Mouse (Mus musculus): ENCODE data around the gene Gm49396. TPM values are rescaled to one million over a fixed set of nuclear protein-coding genes. Genes with fewer than 3 reads are reported as not detected.

Gm49396 gene
- polyA plus RNA-seq, 1 experiment from 2014 or later, result 9.2 TPM

DNA sequence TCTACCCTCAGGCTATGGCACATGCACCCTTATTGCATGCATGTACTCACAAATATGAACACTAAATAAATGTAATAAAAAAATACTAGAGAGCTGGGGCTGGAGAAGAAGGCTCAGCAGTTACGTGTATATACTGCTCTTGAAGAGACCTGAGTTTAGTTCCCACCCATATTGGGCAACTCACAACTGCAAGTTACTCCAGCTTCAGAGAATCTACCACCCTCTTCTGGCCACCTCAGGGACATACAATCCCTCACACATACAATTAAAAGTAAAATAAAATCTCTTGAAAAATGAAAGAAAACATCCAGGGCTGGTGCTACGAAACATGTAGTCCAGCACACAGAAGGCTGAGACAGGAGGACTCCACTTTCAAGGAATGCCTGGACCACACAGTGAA is 51.3 kb downstream of the Gm49396 start:
- Histone ChIP-seq H3K27ac (ENCODE audit: low read length) (no peak overlapping the region), H3K4me3 (ENCODE audit: low read length) (no peak overlapping the region), H3K27me3 (replicated peaks; ENCODE audit: control insufficient read depth, insufficient read depth, low read length) (no peaks in the 10 kb centered on the region), H3K9me3 (ENCODE audit: control insufficient read depth, low read length) (no peaks in the 10 kb centered on the region), H3K4me2 (ENCODE audit: low read depth, low read length) (no peak overlapping the region), H3K4me1 (ENCODE audit: control insufficient read depth, insufficient read depth, low read length) (peaks cover 8% of the 10 kb centered on the region), H3K36me3 (ENCODE audit: control insufficient read depth, insufficient read depth, low read length) (peaks cover 19% of the 10 kb centered on the region), H3K9ac (ENCODE audit: low read depth, low read length) (no peak overlapping the region)
- ATAC-seq, result no peak
- WGBS, result 79% methylated on average over 2 of the region's 2 CpGs

DNA sequence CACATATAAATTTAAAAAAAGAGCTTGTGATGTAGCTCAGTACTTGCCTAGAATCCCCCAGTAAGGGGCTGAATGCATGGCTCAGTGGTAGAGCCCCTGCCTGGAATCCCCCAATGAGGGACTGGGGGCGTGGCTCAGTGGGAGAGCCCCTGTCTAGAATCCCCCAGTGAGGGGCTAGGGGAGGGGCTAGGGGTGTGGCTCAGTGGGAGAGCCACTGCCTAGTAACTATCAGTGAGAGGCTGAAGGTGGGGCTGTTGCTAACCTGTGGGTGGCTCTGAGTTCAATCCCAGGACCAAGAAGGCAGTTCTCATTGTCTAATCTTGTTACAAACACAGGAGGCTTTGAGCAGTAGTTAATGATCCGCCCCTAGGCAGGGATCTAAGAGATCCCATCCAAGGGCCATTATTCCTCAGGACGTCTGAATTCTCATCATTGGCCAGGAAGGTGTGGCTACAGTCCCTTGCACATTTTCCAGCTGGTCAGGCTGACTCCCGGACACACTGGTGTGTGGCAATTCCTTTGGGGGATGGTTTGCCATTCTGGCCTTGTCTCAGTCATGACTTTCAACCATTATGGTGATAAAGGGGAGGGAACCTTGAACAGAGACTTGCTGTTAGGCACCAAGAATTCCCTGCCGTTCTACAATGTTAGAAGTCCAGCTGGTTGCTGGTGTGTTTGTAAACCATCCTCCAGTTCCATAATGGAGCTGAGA is 52.1 kb downstream of the Gm49396 start:
- ATAC-seq, result no peak
- Histone ChIP-seq H3K4me3 (ENCODE audit: low read length) (no peak overlapping the region), H3K27me3 (replicated peaks; ENCODE audit: control insufficient read depth, insufficient read depth, low read length) (no peaks in the 10 kb centered on the region), H3K4me2 (ENCODE audit: low read depth, low read length) (no peak overlapping the region), H3K9ac (ENCODE audit: low read depth, low read length) (no peak overlapping the region), H3K4me1 (ENCODE audit: control insufficient read depth, insufficient read depth, low read length) (peaks cover 8% of the 10 kb centered on the region), H3K36me3 (ENCODE audit: control insufficient read depth, insufficient read depth, low read length) (peaks cover 22% of the 10 kb centered on the region), H3K27ac (ENCODE audit: low read length) (no peak overlapping the region), H3K9me3 (ENCODE audit: control insufficient read depth, low read length) (no peaks in the 10 kb centered on the region)
- WGBS, result 45% methylated on average over 5 of the region's 5 CpGs

Small RNA genes lying within 50 kb of the gene (microRNA-seq; reads per million reads assigned to microRNA genes)
- not detected for gene Gm38670
- gene Mir3569, result not detected

Other genes starting within 250 kb of the Gm49396 start
- gene Syne4, start 248.5 kb upstream of the Gm49396 start, polyA plus RNA-seq (2015; fragmentation: Nextera tagmentation; extraction: Ambion mirVana), result 58.9 and 59.7 TPM in 2 replicates
- gene E130208F15Rik, start 241.6 kb upstream of the Gm49396 start, polyA plus RNA-seq (2015; fragmentation: Nextera tagmentation; extraction: Ambion mirVana), result 0.61 and 2.8 TPM in 2 replicates
- gene Sdhaf1, start 239.4 kb upstream of the Gm49396 start, polyA plus RNA-seq (2015; fragmentation: Nextera tagmentation; extraction: Ambion mirVana), result 13.8 and 14.3 TPM in 2 replicates
- gene Lrfn3, start 200.6 kb upstream of the Gm49396 start, polyA plus RNA-seq (2015; fragmentation: Nextera tagmentation; extraction: Ambion mirVana), result 2.5 and 3.0 TPM in 2 replicates
- gene Tyrobp, start 149.6 kb upstream of the Gm49396 start, polyA plus RNA-seq (2015; fragmentation: Nextera tagmentation; extraction: Ambion mirVana), result 55.2 and 59.9 TPM in 2 replicates
- gene Hcst, start 143.5 kb upstream of the Gm49396 start, polyA plus RNA-seq (2015; fragmentation: Nextera tagmentation; extraction: Ambion mirVana), result 2.4 and 3.1 TPM in 2 replicates
- 2.6 TPM in 2 replicates for gene Nfkbid, start 141.6 kb upstream of the Gm49396 start, polyA plus RNA-seq (2015; fragmentation: Nextera tagmentation; extraction: Ambion mirVana)
- 32.4 and 33.3 TPM in 2 replicates for gene Aplp1, start 117.8 kb upstream of the Gm49396 start, polyA plus RNA-seq (2015; fragmentation: Nextera tagmentation; extraction: Ambion mirVana)
- gene Kirrel2, start 105.7 kb upstream of the Gm49396 start, polyA plus RNA-seq (2015; fragmentation: Nextera tagmentation; extraction: Ambion mirVana), result 1.0 and 1.1 TPM in 2 replicates
- gene Nphs1, start 105.0 kb upstream of the Gm49396 start, polyA plus RNA-seq (2015; fragmentation: Nextera tagmentation; extraction: Ambion mirVana), result 0.94 and 1.8 TPM in 2 replicates
- gene Prodh2, start 69.7 kb upstream of the Gm49396 start, polyA plus RNA-seq (2015; fragmentation: Nextera tagmentation; extraction: Ambion mirVana), result 9.9 and 13.0 TPM in 2 replicates
- 5.6 and 6.4 TPM in 2 replicates for gene Arhgap33, start 28.3 kb upstream of the Gm49396 start, polyA plus RNA-seq (2015; fragmentation: Nextera tagmentation; extraction: Ambion mirVana)
- 48.4 and 53.8 TPM in 2 replicates for gene Hspb6, start 11.2 kb upstream of the Gm49396 start, polyA plus RNA-seq (2015; fragmentation: Nextera tagmentation; extraction: Ambion mirVana)
- gene Proser3, start 11.0 kb upstream of the Gm49396 start, polyA plus RNA-seq (2015; fragmentation: Nextera tagmentation; extraction: Ambion mirVana), result 6.3 and 7.6 TPM in 2 replicates
- gene Lin37, start 3.5 kb upstream of the Gm49396 start, polyA plus RNA-seq (2015; fragmentation: Nextera tagmentation; extraction: Ambion mirVana), result 44.5 and 50.0 TPM in 2 replicates
- gene U2af1l4, start within 50 bp of the Gm49396 start, polyA plus RNA-seq (2015; fragmentation: Nextera tagmentation; extraction: Ambion mirVana), result 71.2 and 73.8 TPM in 2 replicates
- gene Psenen, start 283 bp downstream of the Gm49396 start, polyA plus RNA-seq (2015; fragmentation: Nextera tagmentation; extraction: Ambion mirVana), result 158 and 168 TPM in 2 replicates
- 3.7 and 5.4 TPM in 2 replicates for gene Igflr1, start 2.1 kb downstream of the Gm49396 start, polyA plus RNA-seq (2015; fragmentation: Nextera tagmentation; extraction: Ambion mirVana)
- 6.8 and 7.1 TPM in 2 replicates for gene Kmt2b, start 25.4 kb downstream of the Gm49396 start, polyA plus RNA-seq (2015; fragmentation: Nextera tagmentation; extraction: Ambion mirVana)
- gene Zbtb32, start 35.6 kb downstream of the Gm49396 start, polyA plus RNA-seq (2015; fragmentation: Nextera tagmentation; extraction: Ambion mirVana), result 1.2 and 1.9 TPM in 2 replicates
- gene Upk1a, start 49.5 kb downstream of the Gm49396 start, polyA plus RNA-seq (2015; fragmentation: Nextera tagmentation; extraction: Ambion mirVana), result 5.9 and 7.3 TPM in 2 replicates
- 1,335 and 1,344 TPM in 2 replicates for gene Cox6b1, start 62.8 kb downstream of the Gm49396 start, polyA plus RNA-seq (2015; fragmentation: Nextera tagmentation; extraction: Ambion mirVana)
- gene Etv2, start 72.5 kb downstream of the Gm49396 start, polyA plus RNA-seq (2015; fragmentation: Nextera tagmentation; extraction: Ambion mirVana), result not detected in 2 replicates
- 93.8 and 95.7 TPM in 2 replicates for gene Rbm42, start 87.0 kb downstream of the Gm49396 start, polyA plus RNA-seq (2015; fragmentation: Nextera tagmentation; extraction: Ambion mirVana)
- gene Haus5, start 101.7 kb downstream of the Gm49396 start, polyA plus RNA-seq (2015; fragmentation: Nextera tagmentation; extraction: Ambion mirVana), result 33.7 and 39.4 TPM in 2 replicates
- not detected in 2 replicates for gene Pmis2, start 108.3 kb downstream of the Gm49396 start, polyA plus RNA-seq (2015; fragmentation: Nextera tagmentation; extraction: Ambion mirVana)
- 4.7 and 4.8 TPM in 2 replicates for gene 2200002J24Rik, start 135.6 kb downstream of the Gm49396 start, polyA plus RNA-seq (2015; fragmentation: Nextera tagmentation; extraction: Ambion mirVana)
- gene Atp4a, start 148.9 kb downstream of the Gm49396 start, polyA plus RNA-seq (2015; fragmentation: Nextera tagmentation; extraction: Ambion mirVana), result 1.6 and 2.5 TPM in 2 replicates
- gene Tmem147, start 166.2 kb downstream of the Gm49396 start, polyA plus RNA-seq (2015; fragmentation: Nextera tagmentation; extraction: Ambion mirVana), result 242 and 249 TPM in 2 replicates
- gene Gapdhs, start 180.3 kb downstream of the Gm49396 start, polyA plus RNA-seq (2015; fragmentation: Nextera tagmentation; extraction: Ambion mirVana), result 0.32 TPM in 1 of 2 replicates, not detected in the other
- 0.89 and 1.6 TPM in 2 replicates for gene Sbsn, start 188.1 kb downstream of the Gm49396 start, polyA plus RNA-seq (2015; fragmentation: Nextera tagmentation; extraction: Ambion mirVana)
- gene Dmkn, start 200.4 kb downstream of the Gm49396 start, polyA plus RNA-seq (2015; fragmentation: Nextera tagmentation; extraction: Ambion mirVana), result 4.4 and 5.8 TPM in 2 replicates
- 1.5 and 3.4 TPM in 2 replicates for gene Krtdap, start 224.6 kb downstream of the Gm49396 start, polyA plus RNA-seq (2015; fragmentation: Nextera tagmentation; extraction: Ambion mirVana)

Data from intestine, embryonic 16.5 days (tissue).